Mouse (Mus musculus) liver, postnatal 0 days (tissue): ENCODE data around the gene Poll.

Experiments
- CTCF ChIP-seq: sonication (generic); IDR thresholded peaks from 2 replicates; pipeline ENCODE4 v1.5.1; 2016; ENCODE audit warnings: antibody characterized with exemption, low read depth
- EP300 ChIP-seq: IDR thresholded peaks from 2 replicates; pipeline ENCODE4 v1.6.1; 2016; ENCODE audit warnings: antibody characterized with exemption, low read depth, mild to moderate bottlenecking

GRCm38 (mm10) chr19:45535929-45536328, 24.4 kb downstream of the Poll start:
- TF ChIP-seq CTCF (no peak), EP300 (no peak)
